Mouse (Mus musculus) T-cell, adult 2 months (primary cell): ENCODE measurements around the gene Mfap1b.
"Not testable (repeated sequence)": the region's sequence is repeated elsewhere in the genome, so short reads cannot be mapped to it uniquely, and the experiment has no call there.

Source experiments
- DNase-seq: peaks from one replicate; pipeline ENCODE4 v3.0.0; 2022; ENCODE audit warnings: low spot score

Mfap1b gene

GRCm38 (mm10) chr2:121473301-121474179 lies at the start of gene Mfap1b:
Mfap1b (minus strand) TSS chr2:121474067.
- peak; percentile 81 for DNase-seq

- not testable (repeated sequence) for DNase-seq
These were observed 49.0 kb upstream of the Mfap1b start for GRCm38 (mm10) chr2:121522830-121523229.

- no peak for DNase-seq
These were observed 48.1 kb upstream of the Mfap1b start for GRCm38 (mm10) chr2:121522006-121522405.

- DNase-seq: not testable (repeated sequence)
These were observed 44.8 kb upstream of the Mfap1b start for GRCm38 (mm10) chr2:121518711-121519110.

- DNase-seq: no peak
These were observed 44.2 kb upstream of the Mfap1b start for GRCm38 (mm10) chr2:121518106-121518505.

- DNase-seq: no peak
These were observed 40.3 kb upstream of the Mfap1b start for GRCm38 (mm10) chr2:121514211-121514610.

- DNase-seq: not testable (repeated sequence)
These were observed 39.3 kb upstream of the Mfap1b start for GRCm38 (mm10) chr2:121512991-121513765.

- peak; percentile 61 for DNase-seq
These were observed 37.5 kb upstream of the Mfap1b start for GRCm38 (mm10) chr2:121511401-121511800.

- DNase-seq: peak; percentile 37
These were observed 35.7 kb upstream of the Mfap1b start for GRCm38 (mm10) chr2:121509584-121509983.

- no peak for DNase-seq
These were observed 34.1 kb upstream of the Mfap1b start for GRCm38 (mm10) chr2:121507951-121508330.

GRCm38 (mm10) chr2:121507173-121507950 lies 33.5 kb upstream of the Mfap1b start:
- no peak for DNase-seq

- DNase-seq: peak; percentile 85
These were observed 32.3 kb upstream of the Mfap1b start, which contains the start of the genes Mfap1a and Wdr76 for GRCm38 (mm10) chr2:121505942-121506882. Mfap1a (minus strand) TSS chr2:121506665. Wdr76 (plus strand) TSS chr2:121506723.

GRCm38 (mm10) chr2:121501550-121501949 lies 27.7 kb upstream of the Mfap1b start:
- DNase-seq: not testable (repeated sequence)

GRCm38 (mm10) chr2:121484403-121484802 lies 10.5 kb upstream of the Mfap1b start:
- not testable (repeated sequence) for DNase-seq

GRCm38 (mm10) chr2:121483576-121483975 lies 9.7 kb upstream of the Mfap1b start:
- no peak for DNase-seq

GRCm38 (mm10) chr2:121480916-121481315 lies 7.0 kb upstream of the Mfap1b start:
- DNase-seq: not testable (repeated sequence)

GRCm38 (mm10) chr2:121480498-121480897 lies 6.6 kb upstream of the Mfap1b start:
- DNase-seq: peak; percentile 38

GRCm38 (mm10) chr2:121477491-121478266 lies 3.8 kb upstream of the Mfap1b start:
- no peak for DNase-seq

- not testable (repeated sequence) for DNase-seq
These were observed 1.4 kb upstream of the Mfap1b start for GRCm38 (mm10) chr2:121475306-121475705.

GRCm38 (mm10) chr2:121474180-121474535 lies 291 bp upstream of the Mfap1b start:
- no peak for DNase-seq
